Mouse (Mus musculus): Measurements from ENCODE around the gene Vangl1.

DNA sequence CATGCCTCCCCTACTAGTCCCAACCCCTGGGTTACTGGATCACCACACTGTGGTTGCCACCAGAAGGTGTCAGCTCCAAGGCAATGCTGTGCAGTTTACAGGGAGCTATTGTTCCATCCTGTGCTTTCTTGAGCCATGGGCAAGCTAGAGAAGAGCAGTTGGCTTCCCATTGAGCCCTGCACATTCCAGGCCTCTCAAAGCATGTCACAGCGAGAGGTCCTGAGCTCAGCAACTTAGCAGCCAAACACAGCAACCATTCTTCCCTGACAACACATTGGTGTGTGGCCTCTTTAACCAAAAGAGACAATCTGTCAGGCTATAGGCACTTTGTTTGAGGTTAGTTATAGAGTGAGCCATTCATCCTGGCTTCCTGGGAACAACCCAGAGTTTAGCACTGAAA, 78.9 kb downstream of the Vangl1 start:
- TF ChIP-seq GATA1 (IDR thresholded peaks at IDR 0.05; ENCODE audit: low read length) (no peak), TAL1 (IDR thresholded peaks at IDR 0.05; ENCODE audit: low read length) (no peak)

Measured in erythroblast, embryonic 14.5 days (primary cell).